Mouse (Mus musculus) cerebral cortex, adult 2 months (tissue): ENCODE results near the gene Nlgn1.

Experiments
- WGBS: fragments of 180-500 bp; shearing (Covaris S2); methylation state at CpG from one replicate; pipeline ENCODE4 v1.1.7; 2018; 5-methylcytosine and 5-hydroxymethylcytosine counted together

Gene Nlgn1

DNA sequence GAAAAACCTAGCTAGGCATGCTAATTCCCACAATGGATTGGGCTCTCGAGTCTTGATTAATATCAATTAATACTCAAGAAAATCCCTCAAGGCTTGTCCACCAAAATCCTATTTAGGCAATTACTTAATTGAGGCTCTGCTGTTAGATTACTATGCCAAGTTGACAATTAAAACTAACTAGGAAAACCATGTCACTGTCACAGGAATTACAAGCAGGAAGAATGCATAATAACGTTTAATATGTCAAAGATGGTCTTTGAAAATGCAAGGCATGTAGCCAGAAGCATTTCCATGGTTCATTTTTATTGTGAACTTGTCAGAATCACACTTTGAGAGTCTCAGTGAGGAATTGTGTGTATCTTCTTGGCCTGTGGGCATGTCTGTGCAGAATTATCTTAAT, 289.3 kb downstream of the Nlgn1 start:
- WGBS = 45% methylated on average over 2 of the region's 2 CpGs

DNA sequence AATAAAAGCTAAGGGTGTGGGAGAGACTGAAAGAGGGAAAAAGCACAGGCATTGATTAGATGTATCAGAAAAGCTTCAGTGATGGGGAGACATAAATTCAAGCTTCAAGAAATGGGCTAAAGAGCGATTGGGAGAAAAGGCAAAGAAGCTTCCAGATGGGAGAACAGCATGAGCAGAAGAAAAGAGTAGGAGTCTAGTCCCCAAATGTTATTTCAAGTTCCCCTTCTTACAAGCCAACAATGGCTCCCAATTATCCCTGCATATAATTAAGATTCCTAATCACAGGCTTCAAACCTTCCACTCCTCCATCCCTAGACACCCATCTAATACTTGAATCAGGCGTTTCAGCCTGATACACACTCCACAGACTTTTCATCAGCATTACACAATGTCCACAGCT, 292.6 kb downstream of the Nlgn1 start:
- 40% methylated on average over 2 of the region's 2 CpGs for WGBS

DNA sequence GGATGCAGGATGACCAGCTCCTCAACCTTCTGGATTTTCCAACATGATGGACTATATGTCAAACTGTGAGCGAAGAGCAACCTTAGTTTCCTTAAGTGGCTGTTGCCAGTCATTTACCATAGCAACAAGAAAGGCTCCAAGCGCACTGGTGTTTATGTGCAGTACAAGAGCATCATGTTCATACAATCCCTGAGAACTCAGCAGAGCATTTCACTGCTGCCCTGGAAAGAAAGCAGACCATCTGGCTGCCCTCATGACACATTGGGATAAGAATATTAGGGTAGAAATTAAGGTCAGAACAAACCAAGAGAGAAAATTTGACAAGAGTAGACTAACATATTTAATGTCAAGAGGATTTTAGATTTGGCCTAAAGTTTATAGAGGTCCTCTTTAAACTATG, 306.2 kb downstream of the Nlgn1 start:
- WGBS = 68% methylated on average over 2 of the region's 2 CpGs

DNA sequence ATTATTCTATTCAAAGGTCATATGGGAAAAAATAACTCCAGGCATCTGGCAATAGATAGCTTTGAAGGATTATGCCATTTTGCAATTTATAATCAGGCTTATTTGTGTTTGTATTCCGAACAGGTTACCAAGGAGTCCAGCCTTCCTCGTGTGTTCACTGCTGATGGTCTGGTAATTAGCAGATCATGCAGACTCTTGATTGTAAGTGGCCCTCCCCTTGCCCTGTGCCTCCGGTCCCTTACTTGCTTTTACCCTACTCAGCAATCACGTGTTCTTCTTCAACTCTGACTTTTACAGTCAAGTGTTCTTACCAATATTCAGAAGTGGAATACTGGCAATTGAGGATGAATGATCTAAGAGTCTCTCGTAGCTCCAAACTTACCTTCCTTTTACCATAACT, 309.0 kb downstream of the Nlgn1 start:
- 65% methylated on average over 5 of the region's 5 CpGs for WGBS

DNA sequence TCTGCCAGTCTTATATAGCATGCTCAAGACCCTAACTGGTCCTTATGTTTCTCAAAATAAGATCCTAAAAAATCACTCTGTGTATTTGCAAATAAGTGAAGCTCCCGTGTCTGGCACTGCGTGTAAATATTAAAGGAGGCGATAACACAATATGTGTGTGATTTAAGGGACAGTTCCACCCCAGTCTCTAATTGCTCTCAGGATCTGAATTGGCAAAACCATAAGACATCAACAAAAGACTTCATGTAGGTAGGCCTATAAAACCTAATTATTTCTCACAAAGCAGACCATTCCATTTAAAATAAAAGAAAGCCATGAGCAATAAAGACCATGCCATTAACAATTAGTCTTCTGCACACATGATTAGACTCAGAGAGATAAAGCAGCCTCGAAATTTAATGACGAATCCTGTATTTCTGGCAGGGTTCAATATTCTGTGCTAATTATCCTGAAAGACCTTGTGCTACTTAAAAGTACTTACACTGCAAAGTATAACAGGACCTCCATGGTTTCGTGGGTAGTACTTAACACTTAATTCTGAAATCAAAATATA, 310.6 kb downstream of the Nlgn1 start:
- WGBS = 69% methylated on average over 6 of the region's 6 CpGs

DNA sequence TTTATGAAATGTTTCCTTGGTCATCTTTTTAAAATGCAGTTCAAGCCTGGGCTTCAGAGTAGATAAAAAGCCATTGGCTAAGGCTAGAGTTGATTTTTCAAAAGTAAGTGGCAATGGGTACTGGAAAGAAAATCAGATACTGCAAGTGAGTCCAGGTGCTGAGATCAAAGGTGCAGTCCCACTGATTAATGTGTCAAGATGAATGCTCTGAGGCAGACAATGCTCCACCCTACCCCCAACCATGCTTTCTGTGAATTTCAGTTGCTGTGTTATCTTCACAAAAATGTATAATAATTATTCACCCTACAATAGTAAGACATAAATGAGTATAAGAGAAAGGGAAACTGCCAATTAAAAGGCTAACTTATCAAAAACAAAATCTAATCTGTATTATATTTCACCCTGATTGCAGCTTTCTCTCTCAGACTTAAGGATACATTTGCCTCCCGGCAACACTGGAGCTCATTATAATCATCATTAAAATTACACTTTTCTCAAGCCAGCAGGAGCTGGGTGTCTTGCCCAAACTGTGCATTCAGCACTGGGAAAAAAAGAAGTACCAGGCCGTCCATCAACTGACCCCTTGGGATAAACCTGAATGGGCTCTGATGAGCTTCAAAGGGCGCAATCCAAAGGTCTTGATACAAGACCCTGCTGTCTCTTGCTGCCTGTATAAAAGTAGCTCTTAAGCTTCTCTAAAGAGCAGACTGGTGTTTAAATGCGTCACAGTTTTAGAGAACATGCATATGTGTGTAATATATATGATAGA, 320.8 kb downstream of the Nlgn1 start:
- WGBS = 49% methylated on average over 4 of the region's 4 CpGs

DNA sequence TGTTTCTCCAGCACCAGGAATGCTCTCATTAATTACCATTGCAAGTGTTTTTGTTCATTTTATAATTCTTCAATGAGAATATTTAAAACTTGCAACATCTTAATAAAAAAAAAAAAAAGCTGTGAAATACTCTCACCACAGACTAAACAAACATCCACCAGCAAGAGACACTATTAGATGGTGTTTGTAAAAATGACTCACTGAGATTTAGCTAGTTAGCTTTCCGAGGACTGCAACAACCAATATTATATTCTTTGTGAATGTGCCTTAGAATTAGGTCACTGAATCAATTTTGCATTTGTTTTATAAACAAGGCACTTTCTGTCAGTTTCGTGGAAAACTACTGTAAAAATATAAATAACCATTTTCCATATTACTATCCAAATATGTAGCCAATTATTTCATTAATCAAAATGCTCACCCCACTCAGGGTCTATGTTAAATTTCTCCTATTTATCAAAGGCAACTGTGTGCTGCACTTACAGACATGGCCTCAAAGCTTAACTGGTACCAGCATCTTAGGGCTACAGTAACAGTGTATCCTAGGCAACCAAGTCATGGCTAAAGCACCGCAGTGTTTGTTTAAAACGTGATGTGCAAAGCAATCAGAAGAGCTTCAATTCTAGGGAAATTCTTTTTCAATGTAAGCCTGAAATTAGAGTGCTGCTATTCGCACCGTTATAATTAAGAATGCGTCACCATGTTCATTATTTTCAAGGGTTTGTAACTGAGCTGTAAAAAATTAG, 329.2 kb downstream of the Nlgn1 start:
- WGBS = 38% methylated on average over 7 of the region's 7 CpGs

DNA sequence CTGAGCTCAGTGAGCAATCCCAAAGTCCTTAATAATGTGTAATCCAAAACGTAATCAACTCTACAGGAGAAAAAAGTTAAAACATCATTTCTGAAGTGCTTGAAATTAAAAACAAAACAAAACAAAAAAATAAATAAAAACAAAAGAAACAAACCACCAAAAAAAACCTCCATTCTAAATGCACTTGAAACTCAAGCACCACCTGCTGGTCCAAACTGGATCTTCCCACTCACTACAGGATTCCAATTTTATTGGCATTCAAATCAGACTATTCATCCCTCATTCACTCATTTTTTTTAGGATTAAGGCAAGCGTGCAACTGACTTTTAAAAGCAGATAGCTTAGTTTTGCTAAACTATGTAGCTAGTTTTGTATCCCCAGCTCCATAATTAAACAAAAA, 329.9 kb downstream of the Nlgn1 start:
- 31% methylated on average over 2 of the region's 2 CpGs for WGBS

DNA sequence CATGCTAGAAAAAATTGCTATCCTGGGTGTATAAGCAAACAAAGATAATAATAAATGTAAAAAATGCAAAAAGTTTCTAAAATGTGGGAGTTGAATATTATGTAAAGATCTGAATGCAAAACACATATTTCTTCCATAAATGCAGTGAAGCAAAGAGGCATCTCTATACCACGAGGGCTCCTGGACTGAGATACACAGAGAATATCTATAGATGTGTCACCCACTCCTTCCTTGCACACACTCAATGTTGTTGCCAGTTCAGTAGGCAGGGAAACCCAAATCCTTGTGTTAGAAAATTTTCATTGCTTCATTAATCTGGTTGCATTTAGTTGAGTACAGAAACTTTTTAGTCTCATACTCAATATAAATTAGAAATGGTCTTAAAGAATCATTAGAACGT, 364.7 kb downstream of the Nlgn1 start:
- 62% methylated on average over 2 of the region's 2 CpGs for WGBS

DNA sequence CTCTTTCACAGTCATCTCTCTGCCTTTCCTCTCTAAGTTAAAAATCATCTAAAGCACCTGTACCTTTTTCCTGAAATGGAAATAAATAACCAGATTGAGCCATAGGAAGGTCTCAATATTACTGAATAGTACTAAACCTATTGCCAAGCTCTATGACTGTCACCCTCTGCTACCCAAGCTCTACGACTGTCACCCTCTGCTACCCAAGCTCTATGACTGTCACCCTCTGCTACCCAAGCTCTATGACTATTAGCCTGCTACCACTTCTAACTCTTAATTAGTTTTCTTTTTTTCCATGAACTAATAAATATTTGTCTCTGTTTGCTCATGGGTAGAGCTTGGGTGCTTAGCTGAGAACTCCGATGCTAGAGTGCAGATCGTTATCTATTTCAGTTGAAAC, 368.0 kb downstream of the Nlgn1 start:
- WGBS = 67% methylated on average over 3 of the region's 3 CpGs

DNA sequence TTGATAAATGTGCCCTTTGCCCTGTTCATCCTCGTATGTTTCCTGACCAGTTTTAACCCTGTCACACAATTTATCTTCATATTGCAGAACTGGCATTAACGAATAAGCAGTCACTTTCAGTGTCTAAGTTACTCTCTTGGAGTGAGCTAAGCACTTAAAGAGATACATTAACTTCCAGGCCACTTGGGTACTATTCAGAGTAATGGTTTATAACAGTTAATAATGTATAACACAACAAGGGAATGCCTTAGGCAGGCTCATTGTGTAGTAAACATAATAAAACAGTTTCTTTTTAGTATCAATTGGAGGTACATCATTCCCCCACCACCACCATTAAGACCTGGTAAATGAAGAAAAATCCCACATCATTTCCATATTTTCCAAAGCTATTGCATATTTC, 368.7 kb downstream of the Nlgn1 start:
- WGBS = 84% methylated on average over 2 of the region's 2 CpGs

DNA sequence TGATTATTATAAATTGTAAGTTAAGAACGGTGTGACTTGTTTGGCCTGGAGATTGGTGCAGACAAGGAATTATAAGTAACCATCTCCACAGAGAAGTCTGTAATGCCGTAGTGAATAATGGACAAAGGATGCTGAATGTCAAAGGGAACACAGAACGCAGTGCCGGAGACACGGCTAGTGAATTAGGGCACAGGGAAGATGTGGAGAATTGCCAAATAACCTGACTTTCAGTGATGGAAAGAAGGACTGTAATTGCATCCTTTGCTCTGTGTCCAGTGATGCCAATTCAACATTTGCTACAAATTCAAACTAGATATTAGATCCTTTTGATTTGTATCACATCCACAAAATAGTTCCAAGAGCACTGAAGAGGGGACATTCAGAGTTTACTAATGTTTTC, 415.7 kb downstream of the Nlgn1 start:
- 71% methylated on average over 5 of the region's 5 CpGs for WGBS

DNA sequence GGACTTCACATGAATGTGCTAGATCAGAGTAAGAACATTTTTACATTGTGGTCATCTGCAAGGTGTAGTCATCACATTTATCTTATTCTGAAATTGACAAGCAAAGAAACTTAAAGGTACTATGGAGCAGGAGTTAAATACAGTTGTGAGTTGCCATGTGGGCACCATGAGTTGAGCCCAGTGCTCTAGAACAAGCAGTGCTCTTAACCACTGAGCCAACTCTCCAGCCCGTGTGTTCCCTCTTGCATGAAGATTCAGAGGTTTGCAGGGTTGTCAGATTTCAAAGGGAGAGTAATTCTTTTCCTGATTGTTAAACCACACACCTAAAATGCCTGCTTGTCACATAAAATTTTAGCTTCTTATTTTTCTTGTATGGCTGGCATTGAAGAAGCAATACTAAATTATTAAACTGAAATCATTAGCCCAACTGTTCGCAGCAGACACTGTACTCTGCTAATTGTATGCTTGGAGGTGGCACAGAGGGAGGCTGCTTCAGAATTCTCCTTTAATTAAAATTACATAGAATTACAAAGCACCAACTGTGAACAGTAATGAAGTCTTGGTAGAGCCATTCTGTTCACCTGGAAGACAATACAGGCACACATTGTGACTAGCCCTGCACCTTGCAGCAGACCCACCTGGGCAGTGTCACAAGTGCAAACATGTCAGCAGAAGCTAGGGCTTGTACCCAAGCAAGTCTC, 417.7 kb downstream of the Nlgn1 start:
- WGBS = 79% methylated on average over 2 of the region's 2 CpGs

DNA sequence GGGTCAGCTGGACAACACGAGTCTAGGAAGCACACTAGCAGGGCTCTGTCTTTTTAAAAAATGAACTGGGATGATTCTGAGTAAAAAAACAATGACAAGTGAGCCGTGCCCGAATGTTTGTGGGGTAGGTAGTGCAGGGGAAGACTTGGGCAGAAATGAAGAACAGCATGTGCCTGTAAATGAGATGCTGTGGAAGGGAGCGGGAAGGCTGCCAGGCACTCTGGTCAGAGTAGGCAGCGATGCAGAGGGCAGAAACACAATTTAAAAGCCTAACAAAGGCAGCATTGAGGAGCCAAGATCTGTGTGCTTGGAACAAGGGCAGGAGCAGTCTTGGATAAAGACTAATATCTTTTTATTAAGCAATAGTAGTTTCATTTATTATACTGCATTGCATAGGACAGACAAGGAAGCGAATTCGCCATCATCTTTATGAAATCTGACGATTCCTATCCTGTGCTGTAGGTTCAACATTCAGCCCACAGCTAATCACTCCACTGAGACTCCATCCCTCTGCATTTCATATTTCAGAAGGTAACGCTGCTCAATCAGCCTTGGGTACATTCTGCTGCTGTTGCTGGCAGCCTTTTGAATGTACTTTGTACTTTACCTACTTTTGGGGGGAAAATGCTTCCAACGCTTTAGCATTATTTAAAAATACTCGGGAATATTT, 429.0 kb downstream of the Nlgn1 start:
- WGBS = 36% methylated on average over 11 of the region's 11 CpGs

DNA sequence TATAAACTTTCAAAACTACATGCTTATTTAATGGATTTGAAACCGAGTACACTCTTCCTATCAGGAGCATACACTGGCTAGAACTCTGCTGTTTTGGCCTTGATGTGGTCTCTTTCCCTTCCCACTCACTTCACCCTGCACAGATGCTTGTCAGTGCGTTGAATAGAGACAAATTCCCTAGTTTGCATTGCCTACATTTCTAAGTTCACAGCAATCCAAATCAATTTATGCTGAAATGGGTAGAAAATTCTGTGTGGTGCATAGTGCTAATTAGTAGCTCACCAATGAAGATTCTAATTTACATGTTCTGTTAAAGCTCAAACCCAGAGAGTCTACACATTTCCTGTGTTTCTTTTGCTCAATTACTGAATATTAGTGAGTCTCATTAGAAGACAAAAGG, 447.5 kb downstream of the Nlgn1 start:
- WGBS = 31% methylated on average over 2 of the region's 2 CpGs

DNA sequence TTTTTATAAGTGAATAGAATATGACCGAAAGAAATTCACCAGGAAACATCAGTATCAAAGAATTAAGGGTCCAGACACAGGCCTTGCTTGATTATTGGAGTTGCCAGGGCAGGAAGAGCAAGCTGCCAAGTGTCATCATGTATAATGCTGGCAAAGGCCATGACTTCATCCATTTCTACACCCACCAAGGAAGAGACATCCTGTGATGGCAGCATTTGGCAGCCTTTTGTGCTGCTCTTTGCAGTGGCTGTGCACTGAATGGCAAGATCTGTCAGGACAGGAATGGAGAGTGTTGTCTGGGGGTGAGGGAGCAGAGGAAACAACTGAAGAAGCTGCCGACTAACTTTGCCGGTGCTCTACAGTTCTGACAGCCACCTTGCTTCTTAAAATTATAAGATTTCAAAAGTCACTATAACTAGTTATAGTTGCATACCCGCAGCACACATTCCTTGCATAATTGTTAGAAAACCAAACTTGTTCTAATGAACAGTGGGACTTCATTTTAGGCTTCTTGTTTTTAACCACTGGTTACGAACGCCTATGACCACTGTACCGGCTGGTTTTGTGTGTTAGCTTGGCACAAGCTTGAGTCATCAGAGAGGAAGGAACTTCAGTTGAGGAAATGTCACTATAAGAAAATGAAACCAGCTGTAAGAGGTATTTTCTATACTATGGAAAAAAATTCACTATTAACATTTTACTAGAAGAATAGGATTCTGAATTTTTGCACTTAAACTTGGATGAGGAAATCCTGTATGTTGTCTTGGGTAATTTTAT, 487.4 kb downstream of the Nlgn1 start:
- 55% methylated on average over 7 of the region's 7 CpGs for WGBS

DNA sequence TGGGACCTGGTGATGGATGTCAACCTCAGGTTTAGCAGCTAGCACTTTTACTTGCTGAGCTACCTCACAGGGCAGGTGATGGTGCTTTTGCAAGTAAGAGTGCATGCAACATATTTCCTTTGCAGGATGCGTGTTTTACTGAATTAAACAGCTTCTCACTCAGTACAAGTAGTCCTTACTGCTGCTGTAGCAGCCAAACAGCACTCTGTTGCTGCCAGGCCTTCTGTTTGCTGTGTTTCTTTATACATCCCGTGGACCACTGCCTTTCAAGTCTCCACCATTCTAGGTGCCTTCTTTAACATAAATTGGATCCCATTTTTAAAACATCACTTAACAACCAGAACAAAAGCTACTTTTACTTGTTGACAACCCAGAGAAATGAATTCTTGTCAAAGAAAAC, 502.0 kb downstream of the Nlgn1 start:
- WGBS = 36% methylated on average over 2 of the region's 2 CpGs

DNA sequence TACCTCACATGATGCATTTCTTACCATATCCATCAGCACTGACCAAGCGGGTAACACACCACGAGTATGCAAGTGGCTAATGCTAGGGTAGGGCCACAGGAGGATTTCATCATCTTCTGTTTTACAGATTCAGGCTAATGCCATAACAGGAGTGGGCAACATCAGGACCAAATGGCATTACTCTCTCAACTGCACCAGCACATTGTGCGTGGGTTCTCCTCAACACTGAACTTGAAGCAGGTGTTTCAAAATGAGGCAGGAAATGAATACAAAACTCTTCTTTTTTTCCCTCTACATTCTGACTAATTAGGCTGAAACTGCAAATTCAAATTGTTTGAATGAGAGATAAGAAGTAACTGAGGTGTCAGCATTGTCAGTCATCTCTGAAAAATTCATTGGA, 518.9 kb downstream of the Nlgn1 start:
- WGBS = 78% methylated on average over 3 of the region's 3 CpGs

DNA sequence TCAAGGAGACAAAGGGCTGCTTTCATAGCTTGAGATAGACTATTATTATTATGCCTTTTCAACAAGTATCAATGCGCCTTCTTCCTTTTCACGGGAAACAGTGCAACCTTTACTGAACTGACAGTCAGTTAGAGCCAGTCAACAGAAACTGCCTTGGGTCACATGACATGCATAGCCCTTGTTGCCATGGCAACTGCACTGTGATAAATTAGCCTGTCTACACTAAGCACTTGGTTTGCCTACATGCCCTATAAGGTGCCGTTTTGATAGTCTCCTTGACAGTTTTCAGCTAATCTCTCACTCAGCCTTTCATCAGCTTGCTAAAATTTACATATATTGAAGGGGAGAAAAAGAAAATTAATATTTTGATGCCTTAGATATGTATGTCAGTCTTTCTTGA, 524.7 kb downstream of the Nlgn1 start:
- 51% methylated on average over 3 of the region's 3 CpGs for WGBS

DNA sequence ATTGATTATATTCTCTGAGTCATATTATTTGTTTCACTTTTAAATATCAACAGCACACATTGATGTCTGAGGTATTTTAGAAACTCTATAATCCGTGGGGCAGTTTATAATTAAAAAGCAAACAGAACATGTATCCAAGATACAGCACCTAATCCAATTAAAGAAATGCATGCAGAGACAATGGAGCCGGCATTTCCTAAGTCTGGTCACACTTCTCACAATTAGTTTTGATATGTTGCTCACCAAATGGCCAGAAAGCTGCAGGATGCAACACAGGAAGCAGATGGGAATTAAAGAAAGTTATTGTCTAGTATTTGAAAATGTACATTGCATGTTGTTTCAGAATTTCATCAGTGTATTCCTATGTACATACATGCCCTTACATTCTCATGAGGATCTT, 550.6 kb downstream of the Nlgn1 start:
- 59% methylated on average over 2 of the region's 2 CpGs for WGBS

DNA sequence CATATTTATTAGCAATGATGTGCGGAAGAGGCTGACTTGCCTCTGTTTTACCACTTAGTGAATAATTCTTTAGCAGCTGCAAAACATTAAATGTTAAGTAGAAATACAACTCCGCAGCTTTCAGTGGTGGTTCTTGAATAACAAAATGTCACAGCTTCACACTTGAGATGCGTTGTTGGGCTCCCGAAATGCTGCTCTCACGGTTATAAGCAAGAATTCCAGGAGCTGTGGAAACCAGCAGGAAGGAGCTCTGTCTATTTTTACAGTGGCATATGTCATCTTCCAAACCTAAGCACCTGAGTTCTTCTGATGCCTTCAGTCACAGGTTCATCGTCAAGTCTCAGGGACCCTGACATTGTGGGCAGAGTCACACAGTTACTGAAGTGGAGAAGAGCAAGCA, 556.8 kb downstream of the Nlgn1 start:
- WGBS = 42% methylated on average over 6 of the region's 6 CpGs
